Mouse (Mus musculus) hindlimb bud, embryonic 11.5 days (tissue): ENCODE measurements around the gene Acat3.

Experiments
- DNase-seq: peaks from one replicate; pipeline ENCODE4 v3.0.0-alpha.2; 2012; ENCODE audit warnings: low read depth, low spot score; ENCODE audit errors: extremely low spot score

Acat3 gene

DNA sequence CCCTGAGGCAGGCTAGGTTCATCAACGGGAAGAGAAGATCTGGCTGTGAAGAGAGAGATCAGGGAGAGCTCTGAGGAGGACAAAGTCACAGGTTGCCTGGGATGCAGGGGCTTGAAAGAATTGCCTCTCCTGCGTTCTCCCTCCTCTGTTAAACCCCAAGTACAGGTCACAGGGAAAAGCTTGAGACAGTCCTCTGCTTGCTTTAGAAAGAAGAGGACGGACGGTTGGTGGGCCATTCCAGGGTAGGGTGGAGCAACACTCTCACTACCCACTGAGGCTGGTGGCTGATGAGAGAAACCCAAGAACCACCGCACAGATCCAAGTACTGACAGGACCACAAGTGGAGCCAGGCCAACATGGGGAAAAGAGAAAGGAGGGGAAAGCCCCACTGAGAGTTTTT, 64.7 kb downstream of the Acat3 start, which contains the start of gene Mrgprh:
Gene Mrgprh, plus strand, starts transcription at position 301 of the 400 bp plus-strand sequence.
- DNase-seq: no peak
